In genomic region chr2:60134958-60135357, GRCm38 (mm10) we compare ENCODE assay signal across 5 mouse cellular contexts.
DNase-seq lines count a peak whose midpoint lies in the region; ATAC-seq lines count a peak whose summit lies in the region.
"Not testable (repeated sequence)": the region's sequence is repeated elsewhere in the genome, so short reads cannot be mapped to it uniquely, and the experiment has no call there.

No protein-coding gene starts in this region.

- H3K36me3 ChIP-seq in midbrain, embryonic 11.5 days (ENCODE audit: control insufficient read depth, insufficient read depth, low read length): not testable (repeated sequence)

- H3K27ac ChIP-seq in midbrain, embryonic 11.5 days (ENCODE audit: low read depth, low read length): not testable (repeated sequence)

- ATAC-seq in granulocyte monocyte progenitor cell, adult 5-6 weeks (replicated peaks; ENCODE audit: poor library complexity, severe bottlenecking): 0 out of 2 replicates have a peak, but pooled peaks have one; percentile 34
- ATAC-seq in megakaryocyte, adult 5-6 weeks (ENCODE audit: poor library complexity, severe bottlenecking): peak; percentile 53
- not testable (repeated sequence) for ATAC-seq in midbrain, embryonic 11.5 days (ENCODE audit: low FRiP score)

- not testable (repeated sequence) for H3K4me2 ChIP-seq in midbrain, embryonic 11.5 days

- DNase-seq in 416B (ENCODE audit: low read depth): peak; percentile 46
- DNase-seq in heart, adult 11 months: peak; percentile 82
- DNase-seq in midbrain, embryonic 11.5 days (ENCODE audit: low spot score, missing footprints): peak; percentile 28

- not testable (repeated sequence) for H3K9me3 ChIP-seq in midbrain, embryonic 11.5 days (ENCODE audit: control insufficient read depth, low read length)

- H3K27me3 ChIP-seq in midbrain, embryonic 11.5 days (ENCODE audit: control insufficient read depth, insufficient read depth, low read length): not testable (repeated sequence)

- 94% methylated on average over 7 of the region's 7 CpGs for WGBS in midbrain, embryonic 11.5 days

- not testable (repeated sequence) for H3K9ac ChIP-seq in midbrain, embryonic 11.5 days (ENCODE audit: low read length)

- not testable (repeated sequence) for H3K4me3 ChIP-seq in midbrain, embryonic 11.5 days (ENCODE audit: low read depth, low read length)

- not testable (repeated sequence) for H3K4me1 ChIP-seq in midbrain, embryonic 11.5 days (ENCODE audit: control insufficient read depth, insufficient read depth, low read length)

Comparison
In these comparisons a context has a peak if more than half of its experiments do, and no peak if none do; other contexts are left out.
1. DNase-seq: peak in every context shown above with its lines; median percentile 82 in heart, adult 11 months; 46 in 416B; 28 in midbrain, embryonic 11.5 days.